Mouse (Mus musculus) stomach, postnatal 0 days (tissue): Measurements from ENCODE around the gene Mrtfa. TPM values are rescaled to one million over a fixed set of nuclear protein-coding genes. Genes with fewer than 3 reads are reported as not detected.
A peak's percentile ranks its signal among the peaks of the same experiment; 100 is the strongest.

ENCODE experiments used
- ATAC-seq: fragments of 200-750 bp; cut with Nextera tagmentation; 2 replicates; pipeline ENCODE4 v1.8.0; 2017; ENCODE audit not compliant: low FRiP score, low TSS enrichment
- DNase-seq: peaks from one replicate; pipeline ENCODE4 v3.0.0-alpha.2; 2016; ENCODE audit warnings: low spot score
- H3K27ac ChIP-seq: fragments of 300-500 bp; sonication (generic); replicated peaks from 2 replicates; pipeline ENCODE4 v1.5.1; 2014; ENCODE audit warnings: mild to moderate bottlenecking, control low read depth
- H3K27me3 ChIP-seq: fragments of 300-500 bp; sonication (generic); 2 replicates; pipeline ENCODE4 v1.6.1; 2014; ENCODE audit warnings: low read length; ENCODE audit not compliant: control insufficient read depth, insufficient read depth
- H3K36me3 ChIP-seq: fragments of 300-500 bp; sonication (generic); 2 replicates; pipeline ENCODE4 v1.6.1; 2014; ENCODE audit warnings: low read length, mixed read lengths; ENCODE audit not compliant: control insufficient read depth, insufficient read depth
- H3K4me1 ChIP-seq: fragments of 300-500 bp; sonication (generic); replicated peaks from 2 replicates; pipeline ENCODE4 v1.6.1; 2014; ENCODE audit warnings: antibody characterized with exemption; ENCODE audit not compliant: control insufficient read depth, insufficient read depth
- H3K4me2 ChIP-seq: fragments of 300-500 bp; sonication (generic); replicated peaks from 2 replicates; pipeline ENCODE4 v1.6.1; 2014; ENCODE audit warnings: low read depth, mild to moderate bottlenecking, control low read depth, moderate library complexity
- H3K4me3 ChIP-seq: fragments of 300-500 bp; sonication (generic); 2 replicates; pipeline ENCODE4 v1.5.1; 2014; ENCODE audit warnings: low read depth, low read length, control low read depth
- H3K9ac ChIP-seq: fragments of 300-500 bp; sonication (generic); 2 replicates; pipeline ENCODE4 v1.6.1; 2014; ENCODE audit warnings: mild to moderate bottlenecking, low read length, control low read depth, mixed read lengths
- H3K9me3 ChIP-seq: fragments of 300-500 bp; sonication (generic); 2 replicates; pipeline ENCODE4 v1.6.1; 2016; ENCODE audit warnings: low read length; ENCODE audit not compliant: control insufficient read depth
- CTCF ChIP-seq: IDR thresholded peaks from 2 replicates; pipeline ENCODE4 v1.5.1; 2016; ENCODE audit warnings: antibody characterized with exemption, low read depth, mild to moderate bottlenecking, moderate library complexity
- EP300 ChIP-seq: optimal IDR thresholded peaks from 2 replicates; pipeline ENCODE3; 2016; ENCODE audit warnings: antibody characterized with exemption
- WGBS: fragments of 180-500 bp; shearing (Covaris S2); extraction: QIAGEN DNeasy Blood & Tissue Kit; methylation state at CpG from one replicate; pipeline ENCODE4 v1.1.7; 2014; 5-methylcytosine and 5-hydroxymethylcytosine counted together
- polyA plus RNA-seq: library from polyadenylated mRNA; unstranded; fragments of >200 nt; fragmentation: Nextera tagmentation; extraction: Ambion mirVana; gene quantifications from 2 replicates; pipeline ENCODE4 v1.2.1, GENCODE M21; 2015

The Mrtfa gene
- polyA plus RNA-seq, 1 experiment from 2014 or later, result 12.6 TPM

- no peak overlapping the region for H3K9ac ChIP-seq
- no peak overlapping the region for H3K4me3 ChIP-seq
- DNase-seq (no peak), ATAC-seq (no peak)
- TF ChIP-seq CTCF (no peak), EP300 (no peak)
- WGBS, result 46% methylated on average over 4 of the region's 4 CpGs
- H3K27me3 ChIP-seq, result no peaks in the 10 kb centered on the region
- H3K4me1 ChIP-seq, result 0 out of 2 replicates have a peak, but pooled peaks cover 2% of the 10 kb centered on the region
- H3K36me3 ChIP-seq, result no peaks in the 10 kb centered on the region
- H3K9me3 ChIP-seq, result no peaks in the 10 kb centered on the region
- H3K4me2 ChIP-seq, result no peak overlapping the region
- no peak overlapping the region for H3K27ac ChIP-seq
Observed at GRCm38 (mm10) chr15:81195447-81195846, 4.9 kb upstream of the Mrtfa start.

GRCm38 (mm10) chr15:81194791-81195190, 4.2 kb upstream of the Mrtfa start:
- no peaks in the 10 kb centered on the region for H3K36me3 ChIP-seq
- H3K27me3 ChIP-seq, result no peaks in the 10 kb centered on the region
- H3K9me3 ChIP-seq, result no peaks in the 10 kb centered on the region
- H3K4me1 ChIP-seq, result 0 out of 2 replicates have a peak, but pooled peaks cover 2% of the 10 kb centered on the region
- H3K4me2 ChIP-seq, result no peak overlapping the region
- DNase-seq, result no peak
- no peak overlapping the region for H3K9ac ChIP-seq
- ATAC-seq, result no peak
- TF ChIP-seq CTCF (no peak), EP300 (no peak)
- H3K27ac ChIP-seq, result no peak overlapping the region
- no peak overlapping the region for H3K4me3 ChIP-seq
- WGBS, result 90% methylated on average over 6 of the region's 6 CpGs

DNA sequence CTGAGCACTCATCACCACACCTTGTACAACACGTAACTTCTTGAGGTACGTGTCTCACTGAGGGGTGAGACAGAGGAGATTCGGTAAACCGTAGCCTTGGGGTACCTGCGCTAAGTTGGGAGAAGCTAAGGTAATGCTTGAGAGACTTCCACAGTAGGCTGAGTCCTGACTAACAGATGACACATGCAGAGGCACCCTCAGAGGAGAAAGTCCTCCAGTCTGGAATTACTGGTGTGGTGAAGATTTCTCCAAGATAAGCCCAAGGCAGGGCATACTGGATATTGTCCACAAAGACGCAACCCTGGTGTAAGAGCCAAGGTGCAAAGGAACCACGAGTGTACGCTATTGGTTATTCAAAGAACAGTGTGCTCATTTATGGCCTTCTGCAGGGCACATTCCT, 2.3 kb upstream of the Mrtfa start:
- no peak for ATAC-seq
- Histone ChIP-seq H3K4me3 (no peak overlapping the region), H3K27ac (no peak overlapping the region), H3K4me2 (no peak overlapping the region), H3K9me3 (no peaks in the 10 kb centered on the region), H3K4me1 (0 out of 2 replicates have a peak, but pooled peaks cover 5% of the 10 kb centered on the region), H3K27me3 (no peaks in the 10 kb centered on the region), H3K36me3 (no peaks in the 10 kb centered on the region), H3K9ac (no peak overlapping the region)
- no peak for DNase-seq
- TF ChIP-seq EP300, result no peak
- TF ChIP-seq CTCF, result no peak
- WGBS, result 84% methylated on average over 8 of the region's 8 CpGs

DNA sequence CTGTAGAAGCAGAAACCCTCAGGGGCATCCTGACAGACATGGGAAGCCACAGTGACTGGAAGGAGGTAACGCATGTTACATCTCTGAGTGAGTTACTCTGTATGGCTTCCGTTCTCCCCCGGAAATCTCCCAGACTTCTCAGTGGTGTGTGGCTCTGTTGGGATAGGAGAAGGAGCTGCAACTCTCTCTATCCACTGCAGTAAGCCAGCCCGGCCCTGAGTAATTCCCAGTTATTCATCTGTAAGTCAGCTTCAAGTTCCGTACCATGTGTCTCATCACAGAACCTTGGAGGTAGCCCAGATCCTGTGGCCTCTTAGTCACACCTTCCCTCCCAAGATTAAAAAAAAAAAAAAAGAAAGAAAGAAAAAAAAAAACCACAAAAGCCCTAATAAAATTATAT, 1.8 kb upstream of the Mrtfa start:
- Histone ChIP-seq H3K9me3 (no peaks in the 10 kb centered on the region), H3K4me2 (no peak overlapping the region), H3K4me3 (no peak overlapping the region), H3K27ac (peak overlapping the region; percentile 18; the same call in 1 of the 2 replicates), H3K9ac (no peak overlapping the region), H3K36me3 (no peaks in the 10 kb centered on the region), H3K4me1 (peaks cover 5% of the 10 kb centered on the region; the same call in 1 of the 2 replicates), H3K27me3 (no peaks in the 10 kb centered on the region)
- ATAC-seq (no peak), DNase-seq (no peak)
- WGBS, result 72% methylated on average over 5 of the region's 5 CpGs
- TF ChIP-seq CTCF (no peak), EP300 (no peak)

GRCm38 (mm10) chr15:81191303-81191702, 746 bp upstream of the Mrtfa start:
- Histone ChIP-seq H3K36me3 (no peaks in the 10 kb centered on the region), H3K9ac (peak overlapping the region; percentile 62), H3K4me2 (peak overlapping the region; percentile 66), H3K4me3 (peak overlapping the region; percentile 95), H3K4me1 (peaks cover 5% of the 10 kb centered on the region; the same call in 1 of the 2 replicates), H3K27me3 (no peaks in the 10 kb centered on the region), H3K9me3 (no peaks in the 10 kb centered on the region), H3K27ac (peak overlapping the region; percentile 80)
- DNase-seq, result no peak
- TF ChIP-seq EP300 (no peak), CTCF (no peak)
- 17% methylated on average over 9 of the region's 9 CpGs for WGBS
- no peak for ATAC-seq

DNA sequence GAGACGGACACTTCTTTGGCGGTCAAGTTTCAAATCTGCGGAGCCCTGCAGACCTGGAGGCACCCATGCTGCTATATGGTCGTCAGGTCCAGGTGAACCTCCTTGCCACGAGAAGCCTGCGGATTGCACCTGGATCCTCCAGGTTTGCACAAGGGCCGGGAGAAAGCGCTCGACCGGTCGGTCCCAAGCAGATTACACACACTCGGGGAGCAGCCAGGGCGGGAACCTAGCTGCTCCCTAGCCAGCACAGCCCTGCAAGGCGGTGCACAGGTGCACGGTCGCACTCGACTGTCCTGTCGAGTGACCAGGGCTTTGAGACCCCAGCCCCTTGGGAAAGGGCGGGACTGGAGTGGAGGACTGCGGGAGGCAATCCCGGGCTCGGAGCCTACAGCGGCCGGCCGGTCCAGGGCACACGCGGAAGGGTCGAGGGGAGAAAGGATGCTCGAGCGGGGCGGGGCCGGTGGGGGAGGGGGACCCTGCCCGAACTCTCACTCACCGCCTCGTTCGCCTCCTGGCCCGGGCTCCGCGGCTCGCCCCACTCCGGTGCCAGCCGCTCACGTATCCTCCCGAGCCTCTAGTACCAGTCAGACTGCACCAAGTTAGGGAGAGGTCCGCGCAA, 437 bp downstream of the Mrtfa start:
- peaks cover 5% of the 10 kb centered on the region; the same call in 1 of the 2 replicates for H3K4me1 ChIP-seq
- peak overlapping the region; percentile 84 for H3K4me2 ChIP-seq
- peak overlapping the region; percentile 86 for H3K27ac ChIP-seq
- peak overlapping the region; percentile 89 for H3K9ac ChIP-seq
- DNase-seq (peak; percentile 71), ATAC-seq (peak; percentile 53)
- under 1% methylated on average over 46 of the region's 46 CpGs for WGBS
- no peaks in the 10 kb centered on the region for H3K27me3 ChIP-seq
- peak overlapping the region; percentile 95 for H3K4me3 ChIP-seq
- no peaks in the 10 kb centered on the region for H3K36me3 ChIP-seq
- TF ChIP-seq CTCF, result no peak
- TF ChIP-seq EP300, result no peak
- H3K9me3 ChIP-seq, result no peaks in the 10 kb centered on the region
